Comparison of ENCODE assay signal across 13 mouse cellular contexts in genomic region chr3:131631318-131631870, GRCm38 (mm10).
DNase-seq lines count a peak whose midpoint lies in the region; ATAC-seq and TF ChIP-seq lines count a peak whose summit lies in the region.
"Had no signal": no experiment of that assay in that cellular context is flagged by ENCODE, and none has a peak within 500 bp of the region (broad histone marks: within the 10 kb centered on the region; RNA-seq: fewer than 3 reads in every experiment).

No protein-coding gene starts in this region.

- 81% methylated on average over 16 of the region's 16 CpGs for WGBS in forebrain, embryonic 15.5 days
- WGBS in forebrain, embryonic 12.5 days = 94% methylated on average over 16 of the region's 16 CpGs
- 8% methylated on average over 16 of the region's 16 CpGs for WGBS in cerebellum, adult 2 months

- TF ChIP-seq POLR2A in cerebellum, adult 2 months (IDR thresholded peaks at IDR 0.05; ENCODE audit: borderline replicate concordance, insufficient read depth, low read length) = no peak

- no peak overlapping the region for H3K9ac ChIP-seq in forebrain, embryonic 15.5 days (replicated peaks)
- H3K9ac ChIP-seq in forebrain, embryonic 12.5 days = no peak overlapping the region
- H3K9ac ChIP-seq: lung, embryonic 14.5 days; midbrain, embryonic 15.5 days had no signal

- no peak overlapping the region for H3K4me2 ChIP-seq in forebrain, embryonic 15.5 days (replicated peaks)
- no peak overlapping the region for H3K4me2 ChIP-seq in forebrain, embryonic 12.5 days
- H3K4me2 ChIP-seq: lung, embryonic 14.5 days; midbrain, embryonic 15.5 days had no signal

- no peaks in the 10 kb centered on the region for H3K27me3 ChIP-seq in forebrain, embryonic 15.5 days
- H3K27me3 ChIP-seq in forebrain, embryonic 12.5 days = no peaks in the 10 kb centered on the region
- no peaks in the 10 kb centered on the region for H3K27me3 ChIP-seq in cerebellum, adult 2 months (ENCODE audit: control insufficient read depth, insufficient read depth, low read length)
- H3K27me3 ChIP-seq: midbrain, embryonic 15.5 days had no signal

- DNase-seq in layer of hippocampus, postnatal 14 days (ENCODE audit: low spot score in 2 of 2) = peak; percentile 22 to 29
- DNase-seq in layer of hippocampus, adult 9-11 months = no peak
- peak; percentile 86 to 94 for DNase-seq in cerebellum, adult 2 months
- peak; percentile 67 for DNase-seq in gastrocnemius, postnatal 25 days
- DNase-seq in spleen, postnatal 36 days (ENCODE audit: low spot score in 2 of 2) = no peak
- no peak for DNase-seq in spleen, adult 18-20 months
- DNase-seq: B cell, adult 2 months; kidney, postnatal 36 days; lung, embryonic 14.5 days; thymus, postnatal 14 days had no signal

- no peaks in the 10 kb centered on the region for H3K9me3 ChIP-seq in forebrain, embryonic 15.5 days
- H3K9me3 ChIP-seq in forebrain, embryonic 12.5 days = no peaks in the 10 kb centered on the region
- H3K9me3 ChIP-seq: midbrain, embryonic 15.5 days had no signal

- no peak overlapping the region for H3K27ac ChIP-seq in forebrain, embryonic 15.5 days (replicated peaks)
- H3K27ac ChIP-seq in forebrain, embryonic 12.5 days = no peak overlapping the region
- peak overlapping the region; percentile 81 for H3K27ac ChIP-seq in cerebellum, adult 2 months (ENCODE audit: insufficient read depth, low read length)
- H3K27ac ChIP-seq: midbrain, embryonic 15.5 days had no signal

- TF ChIP-seq CTCF in cerebellum, adult 2 months (IDR thresholded peaks at IDR 0.05; ENCODE audit: borderline replicate concordance, insufficient read depth, low read depth, low read length) = no peak

- no peak overlapping the region for H3K4me3 ChIP-seq in forebrain, embryonic 15.5 days
- no peak overlapping the region for H3K4me3 ChIP-seq in forebrain, embryonic 12.5 days (replicated peaks)
- H3K4me3 ChIP-seq in cerebellum, adult 2 months (replicated peaks; ENCODE audit: insufficient read depth, low read depth, low read length) = no peak overlapping the region
- H3K4me3 ChIP-seq: midbrain, embryonic 15.5 days had no signal

- peak; percentile 42 for ATAC-seq in forebrain, embryonic 15.5 days (replicated peaks)
- no peak for ATAC-seq in forebrain, embryonic 12.5 days (ENCODE audit: low FRiP score)
- ATAC-seq: midbrain, embryonic 15.5 days had no signal

- peaks cover 13% of the 10 kb centered on the region for H3K36me3 ChIP-seq in forebrain, embryonic 15.5 days
- H3K36me3 ChIP-seq in forebrain, embryonic 12.5 days (replicated peaks) = peaks cover 29% of the 10 kb centered on the region
- H3K36me3 ChIP-seq: midbrain, embryonic 15.5 days had no signal

- H3K4me1 ChIP-seq in forebrain, embryonic 15.5 days = no peaks in the 10 kb centered on the region
- no peaks in the 10 kb centered on the region for H3K4me1 ChIP-seq in forebrain, embryonic 12.5 days
- peaks cover 20% of the 10 kb centered on the region for H3K4me1 ChIP-seq in cerebellum, adult 2 months (ENCODE audit: control insufficient read depth, insufficient read depth, low read length)
- H3K4me1 ChIP-seq: midbrain, embryonic 15.5 days had no signal

Comparison
In these comparisons a context has a peak if more than half of its experiments do, and no peak if none do; other contexts are left out.
1. DNase-seq: peak in layer of hippocampus, postnatal 14 days (2 of 2), cerebellum, adult 2 months (2 of 2) and gastrocnemius, postnatal 25 days (single experiment); none in layer of hippocampus, adult 9-11 months (single experiment), spleen, postnatal 36 days (0 of 2) and spleen, adult 18-20 months (0 of 2).